Mouse (Mus musculus) layer of hippocampus, adult 2 months (tissue): ENCODE results near the gene Gm13030. TPM values are rescaled to one million over a fixed set of nuclear protein-coding genes. Genes with fewer than 3 reads are reported as not detected.
"Not testable (repeated sequence)": the region's sequence is repeated elsewhere in the genome, so short reads cannot be mapped to it uniquely, and the experiment has no call there.

Experiments
- DNase-seq, 2 experiments: peaks; one replicate each; pipeline ENCODE4 v3.0.0; 2022; ENCODE audit warnings: low spot score in 2 of 2
- H3K27ac ChIP-seq: fragments of 200-600 bp; 2 replicates; pipeline ENCODE4 v1.8.1; 2022
- H3K4me3 ChIP-seq: fragments of 200-600 bp; 2 replicates; pipeline ENCODE4 v1.8.1; 2022; ENCODE audit warnings: mild to moderate bottlenecking
- CTCF ChIP-seq: fragments of 200-600 bp; conservative IDR thresholded peaks from 2 replicates; pipeline ENCODE4 v1.8.1; 2022; ENCODE audit warnings: antibody characterized with exemption, mild to moderate bottlenecking, moderate library complexity
- total RNA-seq, 2 experiments: library from RNA; stranded (reverse); gene quantifications; 2 replicates each; pipeline ENCODE4 v1.2.3; 2021

Gene Gm13030
- total RNA-seq, 2 experiments from 2014 or later, result not detected

DNA sequence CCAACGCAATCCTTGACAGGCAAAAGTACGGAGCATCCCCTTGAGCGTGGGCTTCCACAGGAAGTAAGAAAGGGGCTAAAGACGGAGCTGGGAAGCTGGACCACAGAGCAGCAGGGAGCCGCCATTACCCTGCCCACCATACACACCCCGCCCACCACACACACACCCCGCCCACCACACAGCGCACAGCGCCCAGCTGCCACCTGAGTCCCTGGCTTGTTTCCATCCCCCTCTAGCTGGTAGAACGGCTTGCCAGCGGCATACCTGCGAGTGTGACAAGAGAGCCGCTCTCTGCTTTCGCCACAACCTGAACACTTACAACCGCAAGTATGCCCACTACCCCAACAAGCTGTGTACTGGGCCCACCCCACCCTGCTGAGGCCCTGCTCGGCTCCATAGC lies 8.4 kb upstream of the Gm13030 start:
- no peak overlapping the region for H3K27ac ChIP-seq
- no peak for TF ChIP-seq CTCF
- DNase-seq, result no peak
- no peak overlapping the region for H3K4me3 ChIP-seq

DNA sequence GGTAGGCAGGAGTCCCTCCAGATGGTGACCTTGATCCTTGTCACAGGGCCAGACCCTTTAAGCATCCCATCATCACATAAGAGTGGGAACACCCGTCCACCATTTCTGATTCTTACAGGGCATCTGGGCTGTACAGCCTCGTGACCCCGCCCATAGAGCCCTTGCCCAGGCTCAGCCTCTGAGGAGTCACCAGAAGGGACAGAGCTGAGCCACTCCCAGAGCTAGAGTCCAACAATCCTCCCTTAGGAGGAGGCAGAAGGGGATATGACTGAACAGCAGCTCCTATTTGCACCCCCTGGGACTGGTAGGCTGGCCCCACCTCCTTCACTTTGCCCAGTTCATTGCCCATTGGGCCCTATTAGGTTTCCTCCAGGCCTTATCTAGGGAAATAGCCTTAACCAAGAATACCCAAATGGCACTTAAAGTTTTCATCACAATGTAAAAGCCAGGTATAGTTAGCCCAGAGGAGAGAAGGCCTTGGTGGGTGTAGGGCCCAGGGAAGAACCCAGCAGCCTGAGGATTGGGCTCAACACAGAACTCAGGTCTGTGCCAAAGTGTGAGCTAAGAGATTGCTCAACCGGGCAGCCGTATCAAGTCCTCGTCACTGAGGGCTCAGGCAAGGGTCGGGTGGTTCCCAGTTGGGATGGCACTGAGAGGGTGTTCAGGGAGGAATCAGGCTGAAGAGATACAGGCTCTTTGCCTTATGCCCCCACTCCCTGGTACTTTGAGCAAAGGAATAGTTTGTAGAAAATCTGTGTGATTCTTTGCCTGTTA lies 7.2 kb upstream of the Gm13030 start:
- H3K4me3 ChIP-seq, result no peak overlapping the region
- DNase-seq, result no peak
- no peak overlapping the region for H3K27ac ChIP-seq
- TF ChIP-seq CTCF, result no peak

DNA sequence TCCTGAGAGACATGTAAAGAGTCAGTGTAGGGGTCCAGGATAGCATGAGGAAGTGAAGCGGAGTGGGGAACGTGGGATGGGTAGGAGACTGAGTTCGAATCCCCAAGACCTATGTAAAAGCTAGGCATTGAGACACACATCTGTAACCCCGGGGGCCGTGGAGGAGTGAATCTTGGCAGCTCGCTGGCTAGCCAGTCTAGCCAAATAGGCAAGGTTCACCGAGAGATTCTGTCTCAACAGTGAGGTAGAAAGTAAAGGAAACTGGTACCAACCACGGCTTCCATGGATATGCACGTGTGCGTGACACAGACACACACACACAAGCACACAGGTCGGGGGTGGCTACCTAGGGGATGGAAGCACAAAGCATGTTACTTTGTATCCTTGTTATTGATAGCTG lies 6.0 kb upstream of the Gm13030 start:
- no peak for DNase-seq
- no peak overlapping the region for H3K4me3 ChIP-seq
- no peak for TF ChIP-seq CTCF
- no peak overlapping the region for H3K27ac ChIP-seq

- H3K4me3 ChIP-seq, result no peak overlapping the region
- TF ChIP-seq CTCF, result no peak
- no peak for DNase-seq
- H3K27ac ChIP-seq, result no peak overlapping the region
Measured at GRCm38 (mm10) chr4:138878783-138879182, 5.0 kb upstream of the Gm13030 start.

- TF ChIP-seq CTCF, result no peak
- no peak for DNase-seq
- Histone ChIP-seq H3K4me3 (no peak within 1 kb of the TSS), H3K27ac (no peak within 1 kb of the TSS)
Measured at GRCm38 (mm10) chr4:138877731-138878130, 4.0 kb upstream of the Gm13030 start, which contains the start of gene Pla2g2e. Gene Pla2g2e (plus strand): TSS chr4:138877942.

GRCm38 (mm10) chr4:138875986-138876385 lies 2.2 kb upstream of the Gm13030 start:
- no peak for TF ChIP-seq CTCF

DNA sequence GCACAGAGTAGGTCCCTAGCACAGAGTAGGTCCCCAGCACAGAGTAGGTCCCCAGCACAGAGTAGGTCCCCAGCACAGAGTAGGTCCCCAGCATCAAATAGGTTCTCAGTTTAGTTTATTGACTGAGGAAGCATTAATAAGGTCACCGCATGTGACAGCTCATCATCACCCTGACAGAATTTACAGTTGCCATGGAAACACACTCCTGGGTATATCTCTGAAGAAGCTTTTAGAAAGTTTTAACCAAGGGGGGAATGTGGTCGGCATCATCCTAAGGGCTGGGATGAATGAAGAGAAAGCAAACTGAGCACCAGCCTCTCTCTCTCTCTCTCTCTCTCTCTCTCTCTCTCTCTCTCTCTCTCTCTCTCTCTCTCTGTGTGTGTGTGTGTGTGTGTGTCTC lies 1.5 kb upstream of the Gm13030 start:
- H3K27ac ChIP-seq, DNase-seq, H3K4me3 ChIP-seq: not testable (repeated sequence)

More at GRCm38 (mm10) chr4:138875986-138876385, 2.2 kb upstream of the Gm13030 start:
- Histone ChIP-seq H3K27ac (no peak overlapping the region), H3K4me3 (no peak overlapping the region)
- DNase-seq, result no peak

GRCm38 (mm10) chr4:138868666-138869065 lies 5.1 kb downstream of the Gm13030 start:
- H3K27ac ChIP-seq, result no peak overlapping the region
- no peak overlapping the region for H3K4me3 ChIP-seq
- TF ChIP-seq CTCF, result no peak
- no peak for DNase-seq

- H3K27ac ChIP-seq, result no peak overlapping the region
- DNase-seq, result peak; percentile 60 to 83
- TF ChIP-seq CTCF, result peak; percentile 94
Measured at GRCm38 (mm10) chr4:138866413-138866812, 7.4 kb downstream of the Gm13030 start.

DNA sequence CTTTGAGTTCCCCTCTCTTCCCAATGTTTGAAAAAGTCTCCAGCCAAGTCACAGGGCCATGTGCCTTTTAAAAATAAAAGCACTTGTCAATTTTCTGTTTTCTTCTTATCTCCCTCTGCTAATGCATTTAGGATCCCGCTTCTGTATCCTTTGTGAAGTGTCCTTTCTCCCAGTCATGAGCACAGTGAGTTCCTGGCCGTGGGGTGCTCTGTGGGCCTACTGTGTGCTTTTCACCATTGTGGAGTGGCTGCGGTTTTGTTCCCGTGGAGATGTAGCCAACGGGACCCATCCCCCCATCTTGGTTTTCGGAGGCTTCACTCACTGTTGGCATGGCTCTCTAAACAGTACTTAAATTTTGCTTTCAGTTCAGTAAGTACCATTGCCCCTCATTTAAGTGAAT lies 7.8 kb downstream of the Gm13030 start:
- DNase-seq, result no peak
- H3K27ac ChIP-seq, result no peak overlapping the region
- H3K4me3 ChIP-seq, result no peak overlapping the region
- TF ChIP-seq CTCF, result no peak

More at GRCm38 (mm10) chr4:138866413-138866812, 7.4 kb downstream of the Gm13030 start:
- H3K4me3 ChIP-seq, result no peak overlapping the region

DNA sequence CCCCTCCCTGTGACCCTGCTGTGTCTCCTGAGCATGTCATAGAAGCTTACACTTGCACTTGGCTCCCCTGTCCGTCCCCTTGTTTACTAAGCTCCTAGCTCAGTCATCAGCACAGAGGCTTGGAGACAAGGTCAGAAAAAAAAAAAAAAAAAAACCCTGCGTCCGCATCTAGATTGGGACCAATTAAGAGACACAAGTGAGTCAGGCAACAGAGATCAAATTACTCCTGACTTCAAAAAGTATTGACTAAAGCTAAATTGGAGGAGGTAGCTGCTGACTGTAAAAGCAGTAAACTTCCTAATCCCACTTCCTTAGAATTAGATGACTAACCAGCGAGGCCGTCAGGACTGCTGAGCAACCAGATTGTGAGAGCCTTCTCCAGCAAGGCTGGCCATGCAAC lies 8.7 kb downstream of the Gm13030 start:
- TF ChIP-seq CTCF, result no peak
- Histone ChIP-seq H3K4me3 (no peak overlapping the region), H3K27ac (no peak overlapping the region)
- no peak for DNase-seq

- Histone ChIP-seq H3K4me3 (no peak within 1 kb of the TSS), H3K27ac (no peak within 1 kb of the TSS)
- no peak for DNase-seq
- TF ChIP-seq CTCF, result no peak
Measured at GRCm38 (mm10) chr4:138863344-138863998, 10.3 kb downstream of the Gm13030 start, which contains the start of gene Pla2g5. Gene Pla2g5 (minus strand): TSS chr4:138863482.

GRCm38 (mm10) chr4:138859728-138860127 lies 14.0 kb downstream of the Gm13030 start:
- no peak overlapping the region for H3K27ac ChIP-seq
- DNase-seq, result peak; percentile 72 to 73
- TF ChIP-seq CTCF, result peak; percentile 74
- peak overlapping the region; percentile 22; the same call in 1 of the 2 replicates for H3K4me3 ChIP-seq
